Mouse (Mus musculus) bone marrow, adult 2 months (tissue): Measurements from ENCODE around the gene Sik3.

Source experiments
- CTCF ChIP-seq: fragments of 200-500 bp; IDR thresholded peaks from 2 replicates; pipeline ENCODE4 v1.5.1; 2011; ENCODE audit warnings: low read length, control low read depth; ENCODE audit not compliant: control insufficient read depth, insufficient read depth
- POLR2A ChIP-seq: fragments of 200-500 bp; IDR thresholded peaks from 2 replicates; pipeline ENCODE4 v1.6.1; 2011; ENCODE audit warnings: low read depth, mild to moderate bottlenecking, control low read depth, low read length, borderline replicate concordance; ENCODE audit not compliant: control insufficient read depth

GRCm38 (mm10) chr9:46013616-46014015, 996 bp downstream of the Sik3 start:
- no peak for TF ChIP-seq CTCF
- TF ChIP-seq POLR2A = no peak
